Mouse (Mus musculus) heart, postnatal 0 days (tissue): ENCODE measurements around the gene Map3k10.

ENCODE experiments used
- CTCF ChIP-seq: IDR thresholded peaks from 2 replicates; pipeline ENCODE4 v1.5.1; 2016; ENCODE audit warnings: antibody characterized with exemption, control low read depth, low read depth
- EP300 ChIP-seq: IDR thresholded peaks from 2 replicates; pipeline ENCODE4 v1.6.1; 2016; ENCODE audit warnings: antibody characterized with exemption, low read depth

DNA sequence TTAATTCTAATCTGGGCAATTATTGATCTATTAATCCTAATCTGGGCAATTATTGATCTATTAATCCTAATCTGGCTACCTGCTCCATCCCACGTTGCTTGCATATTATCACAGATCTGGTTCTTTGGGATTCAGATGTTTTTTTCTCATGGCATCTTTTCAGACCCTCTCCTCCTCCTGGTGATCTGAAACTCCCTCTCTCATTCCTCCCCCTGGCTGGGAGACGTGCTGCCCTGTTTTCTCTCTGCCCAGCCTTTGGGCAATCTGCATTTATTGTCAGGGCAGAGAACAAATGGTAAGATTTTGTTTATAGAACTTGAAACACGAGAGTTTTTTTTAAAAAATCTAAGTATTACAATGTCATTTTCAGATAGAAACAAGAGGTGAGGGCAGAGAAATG lies 13.4 kb upstream of the Map3k10 start:
- no peak for TF ChIP-seq CTCF
- no peak for TF ChIP-seq EP300
